Mouse (Mus musculus) liver, embryonic 13.5 days (tissue): ENCODE data around the gene Mettl7a3. TPM values are rescaled to one million over a fixed set of nuclear protein-coding genes. Genes with fewer than 3 reads are reported as not detected.
"Not testable (repeated sequence)": the region's sequence is repeated elsewhere in the genome, so short reads cannot be mapped to it uniquely, and the experiment has no call there.

ENCODE experiments used
- ATAC-seq: fragments of 200-750 bp; cut with Nextera tagmentation; 2 replicates; pipeline ENCODE4 v1.8.0; 2017; ENCODE audit warnings: low read depth, mild to moderate bottlenecking, moderate number of reproducible peaks, moderate library complexity
- DNase-seq: peaks from one replicate; pipeline ENCODE4 v3.0.0; 2022
- H3K27ac ChIP-seq: fragments of 300-500 bp; sonication (generic); 2 replicates; pipeline ENCODE4 v1.5.1; 2015; ENCODE audit warnings: moderate library complexity, mild to moderate bottlenecking, inconsistent platforms
- H3K27me3 ChIP-seq: fragments of 300-500 bp; sonication (generic); 2 replicates; pipeline ENCODE4 v1.6.1; 2015; ENCODE audit warnings: mild to moderate bottlenecking, inconsistent platforms
- H3K36me3 ChIP-seq: fragments of 300-500 bp; sonication (generic); 2 replicates; pipeline ENCODE4 v1.6.1; 2015; ENCODE audit warnings: mild to moderate bottlenecking, inconsistent platforms
- H3K4me1 ChIP-seq: fragments of 300-500 bp; sonication (generic); replicated peaks from 2 replicates; pipeline ENCODE4 v1.6.1; 2015; ENCODE audit warnings: inconsistent platforms
- H3K4me2 ChIP-seq: fragments of 300-500 bp; sonication (generic); 2 replicates; pipeline ENCODE4 v1.6.1; 2015; ENCODE audit warnings: inconsistent platforms, mild to moderate bottlenecking, moderate library complexity
- H3K4me3 ChIP-seq: fragments of 300-500 bp; sonication (generic); replicated peaks from 2 replicates; pipeline ENCODE4 v1.5.1; 2015; ENCODE audit warnings: mild to moderate bottlenecking, inconsistent platforms
- H3K9ac ChIP-seq: fragments of 300-500 bp; sonication (generic); 2 replicates; pipeline ENCODE4 v1.6.1; 2015; ENCODE audit warnings: mild to moderate bottlenecking, inconsistent platforms
- H3K9me3 ChIP-seq: fragments of 300-500 bp; sonication (generic); replicated peaks from 2 replicates; pipeline ENCODE4 v1.6.1; 2016; ENCODE audit warnings: inconsistent platforms
- WGBS: fragments of 180-500 bp; shearing (Covaris S2); methylation state at CpG from one replicate; pipeline ENCODE4 v1.1.7; 2015; ENCODE audit not compliant: insufficient replicate concordance; 5-methylcytosine and 5-hydroxymethylcytosine counted together
- polyA plus RNA-seq: library from polyadenylated mRNA; unstranded; fragments of >200 nt; fragmentation: Nextera tagmentation; extraction: Ambion mirVana; gene quantifications from 2 replicates; pipeline ENCODE4 v1.2.1, GENCODE M21; 2015

Mettl7a3 gene
- polyA plus RNA-seq, 1 experiment from 2014 or later: not detected

DNA sequence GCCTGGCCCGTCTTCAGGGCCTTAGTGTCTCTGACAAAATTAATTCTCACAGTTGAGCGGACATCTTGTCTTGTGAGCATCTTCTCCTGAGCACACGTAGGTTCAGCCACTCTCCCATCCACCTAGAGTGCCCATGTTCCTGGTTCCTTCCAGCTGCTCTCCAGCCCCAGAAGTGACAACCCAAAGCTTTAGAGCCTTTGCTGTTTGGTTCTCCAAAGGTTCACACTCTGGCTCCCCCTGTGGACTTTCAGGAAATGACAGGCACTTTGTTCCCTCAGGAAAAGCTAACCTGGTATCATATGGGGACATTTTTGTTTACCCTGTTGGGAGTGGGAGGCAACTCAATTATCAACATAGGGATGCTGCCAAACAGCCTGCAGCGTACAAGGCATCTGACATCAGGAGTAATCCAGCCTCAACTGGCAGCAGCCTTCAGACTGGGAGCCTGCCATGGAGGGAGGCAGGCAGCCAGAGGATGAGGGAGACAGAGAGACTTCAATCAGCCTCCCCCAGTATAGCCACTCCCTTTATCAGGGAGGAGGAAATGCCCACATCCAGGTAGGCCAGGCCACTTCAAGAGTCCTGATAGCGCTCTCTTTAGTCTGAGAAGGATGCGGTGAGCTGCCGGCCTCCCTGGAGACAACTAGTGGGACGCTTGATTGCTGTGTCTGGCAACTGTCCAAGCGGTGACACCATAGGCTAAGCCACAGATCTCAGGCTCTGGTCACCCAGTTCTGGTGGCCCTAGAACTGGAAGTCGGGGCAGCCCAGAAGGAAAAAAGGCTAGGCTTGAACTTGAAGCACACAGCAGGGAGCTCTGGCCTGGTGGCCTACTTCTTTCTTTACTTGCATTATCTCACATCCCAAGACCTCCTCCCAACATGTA, 2.4 kb upstream of the Mettl7a3 start:
- not testable (repeated sequence) for H3K9me3 ChIP-seq, H3K27ac ChIP-seq, H3K27me3 ChIP-seq, H3K4me3 ChIP-seq, H3K4me1 ChIP-seq, H3K4me2 ChIP-seq, H3K9ac ChIP-seq, H3K36me3 ChIP-seq
- WGBS: 17% methylated on average over 2 of the region's 10 CpGs
- DNase-seq: peak; percentile 23
- ATAC-seq: peak; percentile 18; the same call in 1 of the 2 replicates

DNA sequence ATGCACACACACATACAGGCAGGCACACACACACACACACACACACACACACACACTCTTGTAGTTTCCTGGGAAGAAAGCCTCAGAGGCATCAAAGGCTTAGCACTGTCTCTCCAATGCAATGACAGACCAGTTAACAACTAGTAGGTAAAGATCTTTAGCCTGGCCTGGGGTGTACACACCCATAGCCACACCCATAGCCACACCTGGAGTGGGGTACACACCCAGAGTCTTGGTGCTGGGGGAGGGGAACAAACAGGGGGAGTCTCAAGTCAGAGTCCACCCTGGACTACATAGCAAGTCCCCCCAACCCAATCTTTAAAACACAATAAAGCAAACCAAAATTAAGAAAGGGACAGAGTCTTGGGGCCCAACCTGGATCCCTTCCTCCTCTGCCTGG, 2.6 kb downstream of the Mettl7a3 start:
- H3K4me2 ChIP-seq, H3K9ac ChIP-seq, H3K4me3 ChIP-seq, H3K36me3 ChIP-seq, H3K9me3 ChIP-seq, DNase-seq, H3K27ac ChIP-seq, H3K4me1 ChIP-seq, H3K27me3 ChIP-seq: not testable (repeated sequence)
- peak; percentile 79 for ATAC-seq

DNA sequence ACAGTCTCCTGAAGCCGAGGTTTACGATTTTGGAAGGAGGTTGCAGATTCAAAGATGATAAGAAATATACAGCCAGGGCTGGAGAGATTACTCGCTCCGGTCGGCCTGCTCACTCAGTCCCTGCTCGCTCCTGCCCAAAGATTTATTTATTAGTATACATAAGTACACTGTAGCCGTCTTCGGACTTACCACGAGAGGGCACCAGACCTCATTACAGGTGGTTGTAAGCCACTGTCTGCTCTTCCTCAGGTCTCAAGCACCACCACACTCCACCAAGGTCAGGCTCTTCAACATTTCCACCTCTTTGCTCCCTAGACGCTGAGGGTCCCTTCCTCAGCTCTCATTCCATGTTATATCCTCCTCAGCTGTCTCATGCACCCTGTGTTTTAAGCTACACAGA, 3.1 kb downstream of the Mettl7a3 start:
- H3K4me2 ChIP-seq, H3K36me3 ChIP-seq, H3K27ac ChIP-seq, H3K27me3 ChIP-seq, H3K4me3 ChIP-seq, H3K9ac ChIP-seq, H3K4me1 ChIP-seq, H3K9me3 ChIP-seq: not testable (repeated sequence)
- 28% methylated on average over 10 of the region's 10 CpGs for WGBS
- DNase-seq: peak; percentile 43
- peak; percentile 61 for ATAC-seq

DNA sequence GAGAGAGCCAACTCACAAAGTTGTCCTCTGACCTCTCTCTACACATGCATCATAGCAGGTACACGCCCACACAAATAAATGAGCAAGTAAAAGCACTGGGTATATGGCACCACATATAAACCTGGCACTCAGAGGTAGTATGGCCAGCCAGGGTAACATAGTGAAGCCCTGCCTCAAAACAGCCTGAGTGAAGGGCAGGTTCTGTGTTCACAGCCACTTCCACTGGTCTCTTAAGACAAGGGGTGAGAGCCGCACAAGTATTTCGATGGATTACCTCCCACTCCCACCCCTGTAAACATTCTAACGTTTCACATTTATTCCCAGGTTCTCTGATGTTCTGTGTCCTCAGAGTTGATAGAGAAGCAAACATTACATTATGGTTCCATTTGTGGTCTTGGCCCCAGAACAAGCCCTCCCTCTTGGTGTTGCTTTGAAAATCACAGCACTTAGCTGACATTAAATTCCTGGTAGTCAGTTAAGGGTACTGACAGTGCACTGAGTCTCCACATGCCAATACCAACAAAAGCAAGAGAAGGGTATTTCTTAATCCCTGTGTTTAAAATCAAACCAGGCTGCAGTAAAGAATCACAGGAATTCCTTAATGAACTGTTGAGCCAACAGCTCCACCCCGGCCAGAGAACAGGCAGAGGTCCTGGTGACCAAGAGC, 6.7 kb downstream of the Mettl7a3 start:
- DNase-seq, H3K27me3 ChIP-seq, ATAC-seq, H3K4me3 ChIP-seq, H3K27ac ChIP-seq, H3K4me2 ChIP-seq, H3K4me1 ChIP-seq, H3K9ac ChIP-seq, H3K36me3 ChIP-seq, H3K9me3 ChIP-seq: not testable (repeated sequence)
- WGBS: 71% methylated on average over 5 of the region's 5 CpGs

DNA sequence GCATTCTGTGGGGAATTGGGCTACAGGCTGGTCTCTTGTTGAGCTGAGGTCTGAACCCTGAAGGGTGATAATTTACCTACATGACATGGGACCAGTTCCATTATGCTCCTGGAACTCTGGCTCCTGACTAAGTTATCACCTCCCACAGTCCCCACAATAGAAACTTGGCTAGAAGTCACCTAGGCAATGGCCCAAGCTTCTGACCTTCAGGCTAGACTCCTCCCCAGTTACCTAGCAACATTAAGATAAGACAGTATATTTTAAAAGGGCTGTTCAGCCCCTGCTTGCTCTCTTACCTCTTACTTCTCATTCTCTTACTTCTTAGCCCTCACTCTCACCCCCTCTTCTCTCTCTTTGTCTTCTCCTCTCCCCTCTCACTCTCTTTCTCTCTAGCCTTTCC, 10.8 kb downstream of the Mettl7a3 start:
- no peak for ATAC-seq
- H3K4me1 ChIP-seq: peaks cover 15% of the 10 kb centered on the region; the same call in 1 of the 2 replicates
- no peaks in the 10 kb centered on the region for H3K9me3 ChIP-seq
- DNase-seq: no peak
- no peak overlapping the region for H3K9ac ChIP-seq
- no peaks in the 10 kb centered on the region for H3K27me3 ChIP-seq
- H3K27ac ChIP-seq: no peak overlapping the region
- H3K4me3 ChIP-seq: no peak overlapping the region
- no peaks in the 10 kb centered on the region for H3K36me3 ChIP-seq
- H3K4me2 ChIP-seq: no peak overlapping the region

DNA sequence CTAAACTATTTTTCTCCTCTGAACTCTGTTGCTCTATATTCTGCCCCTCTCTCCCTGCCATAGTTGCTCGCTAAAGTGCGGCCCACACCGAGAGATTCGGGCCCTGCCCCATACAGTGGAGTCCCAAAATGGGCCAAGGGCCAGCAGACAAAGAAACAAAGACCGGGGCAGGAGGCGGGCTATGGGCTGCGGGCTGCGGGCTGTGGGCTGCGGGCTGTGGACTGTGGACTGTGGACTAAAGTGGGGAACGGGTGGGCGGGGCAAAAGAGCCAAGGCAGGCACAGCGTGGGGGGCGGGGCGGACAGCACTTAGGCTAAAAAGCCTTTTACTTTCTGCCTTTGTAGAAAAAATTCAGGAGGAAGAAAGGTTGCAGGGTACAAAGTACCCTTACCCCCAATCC, 12.0 kb downstream of the Mettl7a3 start:
- Histone ChIP-seq H3K4me1 (peaks cover 15% of the 10 kb centered on the region; the same call in 1 of the 2 replicates), H3K4me3 (no peak overlapping the region), H3K9me3 (no peaks in the 10 kb centered on the region), H3K36me3 (no peaks in the 10 kb centered on the region), H3K4me2 (no peak overlapping the region), H3K9ac (no peak overlapping the region), H3K27me3 (no peaks in the 10 kb centered on the region), H3K27ac (peak overlapping the region; percentile 29; the same call in 1 of the 2 replicates)
- WGBS: 55% methylated on average over 14 of the region's 14 CpGs
- peak; percentile 76 for ATAC-seq
- DNase-seq: no peak

DNA sequence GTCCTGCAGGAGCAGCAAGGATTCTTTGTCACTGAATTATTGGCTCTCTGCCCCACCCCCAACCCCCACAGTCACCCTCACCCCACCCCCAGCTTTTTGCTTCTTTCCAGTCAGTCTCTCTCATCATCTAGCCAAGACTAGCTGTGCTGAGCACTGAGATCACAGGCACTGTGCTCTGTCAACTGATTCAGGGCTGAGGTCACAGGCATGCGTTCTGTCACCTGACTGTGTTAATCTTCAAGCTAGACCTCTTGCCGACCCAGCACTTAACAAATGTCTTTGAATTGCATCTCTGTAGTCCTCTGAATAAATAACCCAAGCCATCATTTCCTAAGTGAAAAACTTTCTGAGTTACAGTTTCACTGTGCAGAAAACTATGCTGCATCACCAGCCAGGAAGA, 14.8 kb downstream of the Mettl7a3 start:
- no peaks in the 10 kb centered on the region for H3K9me3 ChIP-seq
- H3K4me3 ChIP-seq: no peak overlapping the region
- H3K4me2 ChIP-seq: no peak overlapping the region
- ATAC-seq (0 out of 2 replicates have a peak, but pooled peaks have one; percentile 20), DNase-seq (no peak)
- no peak overlapping the region for H3K9ac ChIP-seq
- H3K4me1 ChIP-seq: peaks cover 15% of the 10 kb centered on the region; the same call in 1 of the 2 replicates
- no peaks in the 10 kb centered on the region for H3K27me3 ChIP-seq
- no peak overlapping the region for H3K27ac ChIP-seq
- 43% methylated on average over 2 of the region's 2 CpGs for WGBS
- no peaks in the 10 kb centered on the region for H3K36me3 ChIP-seq

DNA sequence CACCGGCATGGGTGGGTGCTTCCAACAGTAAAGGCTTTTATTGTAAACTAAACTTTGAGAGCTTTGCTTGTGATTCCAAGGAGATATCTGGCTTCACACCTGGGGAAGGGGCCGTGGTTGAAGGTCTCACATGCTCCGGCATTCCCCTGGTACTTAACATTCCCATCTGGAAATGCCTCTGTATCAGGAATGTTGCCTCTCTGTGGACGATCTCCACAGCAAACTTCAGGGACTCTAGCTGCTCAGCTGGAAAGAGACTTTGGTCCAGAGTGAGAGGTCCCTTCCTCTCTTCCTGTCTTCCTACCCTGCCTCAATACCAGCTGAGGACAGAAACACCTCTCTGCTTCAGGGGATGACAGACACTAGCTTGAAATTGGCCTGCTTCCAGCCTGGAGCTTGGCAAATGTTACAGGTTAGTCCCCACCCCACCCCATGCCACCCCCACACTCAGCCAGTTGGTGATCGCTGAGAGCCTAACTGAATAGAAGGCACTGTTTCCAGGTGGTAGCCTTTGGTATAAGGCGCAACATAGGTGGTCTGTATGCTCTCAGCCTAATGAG, 16.9 kb downstream of the Mettl7a3 start:
- H3K9me3 ChIP-seq: no peaks in the 10 kb centered on the region
- ATAC-seq (no peak), DNase-seq (no peak)
- no peak overlapping the region for H3K4me3 ChIP-seq
- H3K4me2 ChIP-seq: no peak overlapping the region
- H3K27me3 ChIP-seq: no peaks in the 10 kb centered on the region
- H3K9ac ChIP-seq: no peak overlapping the region
- H3K4me1 ChIP-seq: 0 out of 2 replicates have a peak, but pooled peaks cover 8% of the 10 kb centered on the region
- 58% methylated on average over 6 of the region's 6 CpGs for WGBS
- no peak overlapping the region for H3K27ac ChIP-seq
- no peaks in the 10 kb centered on the region for H3K36me3 ChIP-seq

DNA sequence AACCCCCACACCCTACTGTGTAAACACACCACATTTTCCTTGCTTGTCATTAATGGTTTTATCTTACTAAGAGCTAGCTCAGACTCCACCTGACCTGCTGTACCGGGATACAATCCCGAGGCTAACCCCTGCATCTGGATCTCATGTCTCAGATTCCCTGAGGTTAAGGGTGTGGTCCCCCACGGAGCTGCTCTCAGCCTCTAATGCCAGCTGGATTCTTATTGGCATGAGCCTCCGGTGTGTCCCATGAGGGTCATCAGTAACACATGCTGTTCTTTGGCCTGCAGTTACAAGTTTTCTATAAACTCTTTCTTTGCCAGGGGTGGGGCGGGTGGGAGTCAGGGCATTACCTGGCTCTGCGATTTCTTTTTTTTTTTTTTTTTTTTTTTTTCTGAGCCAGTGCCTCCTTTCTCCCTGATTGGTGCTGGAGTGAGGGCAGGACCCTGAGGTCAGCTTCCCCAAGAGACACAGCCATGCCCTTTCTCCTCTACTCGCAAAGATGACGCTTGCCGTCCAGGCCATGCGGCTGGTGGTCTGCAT, 18.1 kb downstream of the Mettl7a3 start, which contains the start of the genes Methig1 and Mettl7a2:
TSS of gene Methig1 (plus strand) at position 439 of the 540 bp plus-strand sequence.
TSS of gene Mettl7a2 (plus strand) at position 490 of the 540 bp plus-strand sequence.
- WGBS: 74% methylated on average over 10 of the region's 10 CpGs
- Histone ChIP-seq H3K9me3 (no peaks in the 10 kb centered on the region), H3K9ac (no peak within 1 kb of the TSS), H3K27ac (no peak within 1 kb of the TSS), H3K4me1 (0 out of 2 replicates have a peak, but pooled peaks cover 8% of the 10 kb centered on the region), H3K27me3 (no peaks in the 10 kb centered on the region), H3K4me3 (no peak within 1 kb of the TSS), H3K36me3 (no peaks in the 10 kb centered on the region), H3K4me2 (no peak within 1 kb of the TSS)
- ATAC-seq (no peak), DNase-seq (no peak)

DNA sequence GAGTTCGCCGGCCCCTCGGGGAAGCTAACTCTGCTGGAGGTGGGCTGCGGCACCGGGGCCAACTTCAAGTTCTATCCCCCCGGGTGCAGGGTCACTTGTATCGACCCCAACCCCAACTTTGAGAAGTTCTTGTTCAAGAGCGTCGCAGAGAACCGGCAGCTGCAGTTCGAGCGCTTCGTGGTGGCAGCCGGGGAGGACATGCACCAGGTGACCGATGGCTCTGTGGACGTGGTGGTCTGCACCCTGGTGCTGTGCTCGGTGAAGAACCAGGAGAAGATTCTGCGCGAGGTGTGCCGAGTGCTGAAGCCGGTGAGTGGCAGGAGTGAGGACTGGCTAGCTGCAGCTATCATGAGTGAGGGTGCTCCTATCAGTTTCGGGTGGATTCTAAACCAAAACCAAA, 18.7 kb downstream of the Mettl7a3 start:
- DNase-seq, H3K9ac ChIP-seq, H3K27ac ChIP-seq, H3K4me1 ChIP-seq, H3K4me3 ChIP-seq, H3K9me3 ChIP-seq, H3K4me2 ChIP-seq, H3K27me3 ChIP-seq, ATAC-seq, H3K36me3 ChIP-seq: not testable (repeated sequence)
- WGBS: 86% methylated on average over 19 of the region's 22 CpGs

DNA sequence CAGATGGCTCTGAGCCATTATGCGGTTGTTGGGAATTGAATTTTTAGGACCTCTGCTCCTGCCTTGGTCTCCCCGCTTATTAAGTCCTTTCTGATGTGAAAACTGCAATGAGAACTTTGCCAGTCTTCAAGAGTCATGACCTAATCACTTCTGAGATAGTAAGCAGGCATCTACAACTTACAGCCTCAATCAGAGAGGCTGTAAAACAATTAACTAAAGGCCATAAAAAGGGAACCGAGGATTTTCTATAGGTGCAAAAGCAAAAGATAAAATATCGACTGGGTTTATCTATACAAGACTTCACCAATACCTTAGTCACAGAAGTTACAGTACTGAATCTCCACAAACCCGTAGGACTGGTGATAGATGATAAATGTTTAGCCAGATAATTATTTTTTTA, 21.1 kb downstream of the Mettl7a3 start:
- Histone ChIP-seq H3K9me3 (no peaks in the 10 kb centered on the region), H3K4me1 (no peaks in the 10 kb centered on the region), H3K4me2 (no peak overlapping the region), H3K36me3 (no peaks in the 10 kb centered on the region), H3K4me3 (no peak overlapping the region), H3K27me3 (no peaks in the 10 kb centered on the region), H3K9ac (no peak overlapping the region), H3K27ac (no peak overlapping the region)
- no peak for ATAC-seq
- 53% methylated on average over 5 of the region's 5 CpGs for WGBS
- no peak for DNase-seq
